Mouse (Mus musculus): ENCODE results near the gene Ddx54.
A peak's percentile ranks its signal among the peaks of the same experiment; 100 is the strongest.

The Ddx54 gene

GRCm38 (mm10) chr5:120647814-120648491 is 35.4 kb downstream of the Ddx54 start:
- peak; percentile 38 to 56 for DNase-seq

GRCm38 (mm10) chr5:120648569-120649373 is 36.2 kb downstream of the Ddx54 start, which contains the start of gene Rasal1:
Gene Rasal1 (plus strand): TSS chr5:120648812.
- peak; percentile 84 to 90 for DNase-seq

- DNase-seq, result peak; percentile 52 to 68
Measured at GRCm38 (mm10) chr5:120649374-120649933, 36.9 kb downstream of the Ddx54 start.

GRCm38 (mm10) chr5:120649938-120650337 is 37.4 kb downstream of the Ddx54 start:
- DNase-seq, result no peak

GRCm38 (mm10) chr5:120651230-120651629 is 38.7 kb downstream of the Ddx54 start:
- DNase-seq, result no peak

- DNase-seq, result no peak
Measured at GRCm38 (mm10) chr5:120652915-120653701, 40.6 kb downstream of the Ddx54 start.

GRCm38 (mm10) chr5:120653873-120654272 is 41.3 kb downstream of the Ddx54 start:
- no peak for DNase-seq

- no peak for DNase-seq
Measured at GRCm38 (mm10) chr5:120656281-120656751, 43.8 kb downstream of the Ddx54 start.

- DNase-seq, result no peak
Measured at GRCm38 (mm10) chr5:120660816-120661215, 48.3 kb downstream of the Ddx54 start.

- no peak for DNase-seq
Measured at GRCm38 (mm10) chr5:120664888-120665287, 52.3 kb downstream of the Ddx54 start.

- DNase-seq, result no peak
Measured at GRCm38 (mm10) chr5:120668761-120669160, 56.2 kb downstream of the Ddx54 start.

GRCm38 (mm10) chr5:120670132-120670531 is 57.6 kb downstream of the Ddx54 start:
- DNase-seq, result no peak

- no peak for DNase-seq
Measured at GRCm38 (mm10) chr5:120671865-120672264, 59.3 kb downstream of the Ddx54 start.

- DNase-seq, result peak; percentile 60 to 64
Measured at GRCm38 (mm10) chr5:120673626-120674025, 61.1 kb downstream of the Ddx54 start.

- peak; percentile 32 to 59 for DNase-seq
Measured at GRCm38 (mm10) chr5:120674229-120675145, 61.9 kb downstream of the Ddx54 start.

GRCm38 (mm10) chr5:120677516-120677915 is 65.0 kb downstream of the Ddx54 start:
- DNase-seq, result no peak
